Mouse (Mus musculus) CH12.LX (cell line): ENCODE results near the gene Gse1. TPM values are rescaled to one million over a fixed set of nuclear protein-coding genes. Genes with fewer than 3 reads are reported as not detected.

Source experiments
- DNase-seq: peaks from one replicate; pipeline ENCODE4 v3.0.0-alpha.2; 2013; ENCODE audit errors: extremely low read depth
- H3K27ac ChIP-seq: 2 replicates; pipeline ENCODE4 v1.5.1; 2012; ENCODE audit warnings: low read depth, mild to moderate bottlenecking, control low read depth, moderate library complexity; ENCODE audit not compliant: insufficient read depth
- H3K27me3 ChIP-seq: replicated peaks from 2 replicates; pipeline ENCODE3; 2012; ENCODE audit warnings: inconsistent platforms
- H3K36me3 ChIP-seq, 2 experiments: replicated peaks in 1 of 2; 2 replicates each; pipeline versions ENCODE3 to v1.6.1; 2012; ENCODE audit warnings: inconsistent platforms in 1 of 2, low read length in 1 of 2, mild to moderate bottlenecking in 1 of 2, mixed read lengths in 1 of 2, moderate library complexity in 1 of 2; ENCODE audit not compliant: control insufficient read depth in 1 of 2, insufficient read depth in 1 of 2
- H3K4me1 ChIP-seq, 2 experiments: 2 replicates each; pipeline ENCODE4 v1.6.1; 2012; ENCODE audit warnings: inconsistent platforms in 1 of 2, moderate library complexity in 1 of 2; ENCODE audit not compliant: insufficient read depth in 2 of 2, control insufficient read depth in 1 of 2
- H3K4me2 ChIP-seq: 2 replicates; pipeline ENCODE4 v1.6.1; 2012; ENCODE audit warnings: low read depth, mild to moderate bottlenecking, control low read depth; ENCODE audit not compliant: poor library complexity, insufficient read depth, severe bottlenecking
- H3K4me3 ChIP-seq, 3 experiments: fragments of 150-350 bp in 1 of 3; sonication (generic) in 1 of 3; replicated peaks in 1 of 3; 2 replicates each; pipeline versions ENCODE3 to v1.5.1; 2011 to 2012; ENCODE audit warnings: low read depth in 2 of 3, low read length in 2 of 3, mild to moderate bottlenecking in 2 of 3, moderate library complexity in 2 of 3, control low read depth in 1 of 3, improper control_type of control experiment in 1 of 3, inconsistent platforms in 1 of 3, mixed read lengths in 1 of 3; ENCODE audit not compliant: poor library complexity in 1 of 3
- H3K79me2 ChIP-seq: replicated peaks from 2 replicates; pipeline ENCODE4 v1.6.1; 2012; ENCODE audit warnings: mild to moderate bottlenecking, moderate library complexity; ENCODE audit not compliant: control insufficient read depth, poor library complexity, insufficient read depth, severe bottlenecking; ENCODE audit errors: extremely low read depth
- H3K9ac ChIP-seq: 2 replicates; pipeline ENCODE4 v1.6.1; 2012; ENCODE audit warnings: low read depth, mild to moderate bottlenecking, control low read depth, moderate library complexity; ENCODE audit not compliant: insufficient read depth
- H3K9me3 ChIP-seq: replicated peaks from 2 replicates; pipeline ENCODE3; 2012; ENCODE audit warnings: low read length, inconsistent platforms, mixed read lengths
- BHLHE40 ChIP-seq: IDR thresholded peaks from 2 replicates; pipeline ENCODE4 v1.6.1; 2011; ENCODE audit warnings: mild to moderate bottlenecking, low read depth, low read length, improper control_type of control experiment
- CHD1 ChIP-seq: IDR thresholded peaks from 2 replicates; pipeline ENCODE4 v1.6.1; 2012; ENCODE audit warnings: low read depth, low read length, improper control_type of control experiment, inconsistent platforms
- CHD2 ChIP-seq: IDR thresholded peaks from 2 replicates; pipeline ENCODE4 v1.6.1; 2011; ENCODE audit warnings: low read length, improper control_type of control experiment
- CTCF ChIP-seq, 2 experiments: IDR thresholded peaks in 1 of 2; conservative IDR thresholded peaks in 1 of 2; 2 replicates each; pipeline ENCODE4 v1.5.1; 2011 to 2012; ENCODE audit warnings: low read depth in 2 of 2, low read length in 2 of 2, improper control_type of control experiment in 1 of 2, inconsistent platforms in 1 of 2, mild to moderate bottlenecking in 1 of 2, moderate library complexity in 1 of 2
- E2F4 ChIP-seq: IDR thresholded peaks from 2 replicates; pipeline ENCODE4 v1.6.1; 2011; ENCODE audit warnings: low read depth, low read length, improper control_type of control experiment; ENCODE audit not compliant: insufficient replicate concordance
- ELF1 ChIP-seq: IDR thresholded peaks from 2 replicates; pipeline ENCODE4 v1.6.1; 2014; ENCODE audit warnings: low read depth, mild to moderate bottlenecking, inconsistent platforms, low read length, improper control_type of control experiment
- EP300 ChIP-seq: IDR thresholded peaks from 2 replicates; pipeline ENCODE4 v1.6.1; 2011; ENCODE audit warnings: low read length, improper control_type of control experiment
- ETS1 ChIP-seq: conservative IDR thresholded peaks from 2 replicates; pipeline ENCODE4 v1.6.1; 2012; ENCODE audit warnings: low read depth, mild to moderate bottlenecking, inconsistent platforms, low read length, improper control_type of control experiment, moderate library complexity
- GABPA ChIP-seq: IDR thresholded peaks from 2 replicates; pipeline ENCODE4 v1.6.1; 2012; ENCODE audit warnings: low read depth, low read length, improper control_type of control experiment, inconsistent platforms; ENCODE audit not compliant: insufficient replicate concordance
- HCFC1 ChIP-seq: IDR thresholded peaks from 2 replicates; pipeline ENCODE4 v1.6.1; 2012; ENCODE audit warnings: low read depth, mild to moderate bottlenecking, inconsistent platforms, low read length, improper control_type of control experiment
- IRF4 ChIP-seq: IDR thresholded peaks from 2 replicates; pipeline ENCODE4 v1.6.1; 2014; ENCODE audit warnings: low read depth, mild to moderate bottlenecking, inconsistent platforms, low read length, improper control_type of control experiment
- JUND ChIP-seq: conservative IDR thresholded peaks from 2 replicates; pipeline ENCODE4 v1.6.1; 2011; ENCODE audit warnings: low read depth, low read length, improper control_type of control experiment
- KAT2A ChIP-seq: IDR thresholded peaks from 2 replicates; pipeline ENCODE4 v1.6.1; 2012; ENCODE audit warnings: low read length, improper control_type of control experiment, inconsistent platforms; ENCODE audit not compliant: insufficient replicate concordance
- MAFK ChIP-seq: IDR thresholded peaks from 2 replicates; pipeline ENCODE4 v1.6.1; 2011; ENCODE audit warnings: low read length, improper control_type of control experiment; ENCODE audit not compliant: insufficient replicate concordance
- MAX ChIP-seq: IDR thresholded peaks from 2 replicates; pipeline ENCODE4 v1.6.1; 2011; ENCODE audit warnings: low read length, improper control_type of control experiment
- MEF2A ChIP-seq: IDR thresholded peaks from 2 replicates; pipeline ENCODE4 v1.6.1; 2014; ENCODE audit warnings: low read depth, mild to moderate bottlenecking, inconsistent platforms, low read length, improper control_type of control experiment, borderline replicate concordance
- MXI1 ChIP-seq: IDR thresholded peaks from 2 replicates; pipeline ENCODE4 v1.6.1; 2011; ENCODE audit warnings: mild to moderate bottlenecking, low read depth, low read length, improper control_type of control experiment
- MYC ChIP-seq: IDR thresholded peaks from 2 replicates; pipeline ENCODE4 v1.6.1; 2011; ENCODE audit warnings: low read depth, mild to moderate bottlenecking, improper control_type of control experiment, low read length
- NELFE ChIP-seq: IDR thresholded peaks from 2 replicates; pipeline ENCODE4 v1.6.1; 2011; ENCODE audit warnings: low read depth, low read length, improper control_type of control experiment
- NRF1 ChIP-seq: IDR thresholded peaks from 2 replicates; pipeline ENCODE4 v1.6.1; 2014; ENCODE audit warnings: low read depth, mild to moderate bottlenecking, inconsistent platforms, low read length, improper control_type of control experiment, moderate library complexity
- PAX5 ChIP-seq: IDR thresholded peaks from 2 replicates; pipeline ENCODE4 v1.6.1; 2012; ENCODE audit warnings: low read length, inconsistent platforms, mixed read lengths
- POLR2A ChIP-seq: IDR thresholded peaks from 2 replicates; pipeline ENCODE4 v1.6.1; 2011; ENCODE audit warnings: low read depth, mild to moderate bottlenecking, improper control_type of control experiment, low read length
- POLR2AphosphoS2 ChIP-seq: IDR thresholded peaks from 2 replicates; pipeline ENCODE4 v1.6.1; 2011; ENCODE audit warnings: low read depth, low read length, improper control_type of control experiment
- RAD21 ChIP-seq: IDR thresholded peaks from 2 replicates; pipeline ENCODE4 v1.6.1; 2011; ENCODE audit warnings: low read depth, mild to moderate bottlenecking, low read length, improper control_type of control experiment, moderate library complexity
- SIN3A ChIP-seq: IDR thresholded peaks from 2 replicates; pipeline ENCODE4 v1.6.1; 2012; ENCODE audit warnings: low read length, improper control_type of control experiment, inconsistent platforms
- TBP ChIP-seq: conservative IDR thresholded peaks from 2 replicates; pipeline ENCODE4 v1.6.1; 2011; ENCODE audit warnings: low read depth, low read length, improper control_type of control experiment
- TCF12 ChIP-seq: IDR thresholded peaks from 2 replicates; pipeline ENCODE4 v1.6.1; 2014; ENCODE audit warnings: low read depth, mild to moderate bottlenecking, inconsistent platforms, low read length, improper control_type of control experiment
- UBTF ChIP-seq: IDR thresholded peaks from 2 replicates; pipeline ENCODE4 v1.6.1; 2012; ENCODE audit warnings: low read depth, mild to moderate bottlenecking, inconsistent platforms, low read length, improper control_type of control experiment, moderate library complexity
- USF2 ChIP-seq: conservative IDR thresholded peaks from 2 replicates; pipeline ENCODE4 v1.6.1; 2011; ENCODE audit warnings: low read depth, low read length, improper control_type of control experiment
- ZC3H11A ChIP-seq: IDR thresholded peaks from 2 replicates; pipeline ENCODE4 v1.6.1; 2012; ENCODE audit warnings: low read depth, mild to moderate bottlenecking, inconsistent platforms, low read length, improper control_type of control experiment
- ZKSCAN1 ChIP-seq: IDR thresholded peaks from 2 replicates; pipeline ENCODE4 v1.6.1; 2012; ENCODE audit warnings: low read depth, inconsistent platforms, low read length, improper control_type of control experiment, borderline replicate concordance
- ZMIZ1 ChIP-seq: IDR thresholded peaks from 2 replicates; pipeline ENCODE4 v1.6.1; 2012; ENCODE audit warnings: low read depth, mild to moderate bottlenecking, inconsistent platforms, low read length, improper control_type of control experiment
- ZNF384 ChIP-seq: IDR thresholded peaks from 2 replicates; pipeline ENCODE4 v1.6.1; 2012; ENCODE audit warnings: low read depth, low read length, improper control_type of control experiment, inconsistent platforms
- dilution Hi-C: fragments of 300-500 bp; cut with MboI; formaldehyde crosslinking; loops from 2 replicates; pipeline ENCODE4 v1.14.3; 2020; ENCODE audit warnings: low sequenced_read_pairs; ENCODE audit not compliant: extremely low pct_unique_long_range_greater_than_20kb, extremely low pct_ligation_motif_present
- in situ Hi-C: fragments of 300-500 bp; cut with MboI; formaldehyde crosslinking; loops from 3 replicates; pipeline ENCODE4 v1.14.3; 2019; ENCODE audit warnings: low sequenced_read_pairs, low pct_ligation_motif_present, low pct_unique_long_range_greater_than_20kb, mixed read lengths
- polyA plus RNA-seq: library from polyadenylated mRNA; unstranded; fragments of >175 nt; gene quantifications from 2 replicates; pipeline ENCODE4 v1.2.1, GENCODE M21; 2012; ENCODE audit warnings: low read depth; ENCODE audit not compliant: insufficient read length
- total RNA-seq, 2 experiments: library from RNA; depleted of rRNA; stranded (reverse); fragments of 300-350 nt in 1 of 2; fragments of >200 nt in 1 of 2; gene quantifications; 2 replicates each; pipeline ENCODE4 v1.2.3; 2012 to 2014

Gse1 gene
- total and polyA plus RNA-seq, 3 experiments, result 1.3 to 9.8 (median 8.5) TPM

- Histone ChIP-seq H3K4me3 (no peak overlapping the region), H3K4me2 (no peak overlapping the region)
- in situ Hi-C loops, result no loop called here
- TF ChIP-seq PAX5, result no peak
- no peak for TF ChIP-seq JUND
- no peak for TF ChIP-seq MYC
- no peak for TF ChIP-seq ZNF384
- no peak for TF ChIP-seq NRF1
- TF ChIP-seq EP300, result no peak
- no peak for TF ChIP-seq KAT2A
- no peak for TF ChIP-seq MAX
- no peak for TF ChIP-seq MAFK
- no peak for TF ChIP-seq POLR2AphosphoS2
- TF ChIP-seq ZKSCAN1, result no peak
- no peak for TF ChIP-seq ZC3H11A
- TF ChIP-seq USF2, result no peak
- no peak for TF ChIP-seq MXI1
- TF ChIP-seq BHLHE40, result no peak
- TF ChIP-seq CHD2, result no peak
- TF ChIP-seq ETS1, result no peak
- TF ChIP-seq IRF4, result no peak
- TF ChIP-seq, all 38 proteins: peak for 0
- peaks cover 0 to 7% of the 10 kb centered on the region in 2 experiments for H3K36me3 ChIP-seq
- H3K27me3 ChIP-seq, result no peaks in the 10 kb centered on the region
- H3K9ac ChIP-seq, result no peak overlapping the region
- no peak for DNase-seq
- peaks cover 35 to 54% of the 10 kb centered on the region in 2 experiments for H3K4me1 ChIP-seq
- H3K79me2 ChIP-seq, result no peaks in the 10 kb centered on the region
- H3K27ac ChIP-seq, result no peak overlapping the region
- H3K9me3 ChIP-seq, result peaks cover 11% of the 10 kb centered on the region
- dilution Hi-C loops, result no loop called here
These were observed 2.7 kb downstream of the Gse1 start for GRCm38 (mm10) chr8:120230715-120231614.

- Histone ChIP-seq H3K9me3 (peaks cover 11% of the 10 kb centered on the region), H3K4me1 (peaks cover 27 to 45% of the 10 kb centered on the region in 2 experiments), H3K9ac (no peak overlapping the region), H3K27ac (no peak overlapping the region), H3K4me3 (no peak overlapping the region), H3K36me3 (peaks cover 0 to 10% of the 10 kb centered on the region in 2 experiments), H3K4me2 (no peak overlapping the region)
- dilution Hi-C loops, result no loop called here
- no peak for DNase-seq
- TF ChIP-seq SIN3A (no peak), RAD21 (no peak), POLR2A (no peak), ELF1 (no peak), KAT2A (no peak), GABPA (no peak), CHD1 (no peak), TBP (no peak), MYC (no peak), E2F4 (no peak), BHLHE40 (no peak), HCFC1 (no peak), NELFE (no peak), MEF2A (no peak), UBTF (no peak), ZC3H11A (no peak), ZMIZ1 (no peak), CTCF (conservative IDR thresholded peaks at IDR 0.05 in 1 of 2, IDR thresholded peaks at IDR 0.05 in 1 of 2; ENCODE audit: low read depth in 2 of 2, low read length in 2 of 2) (no peak), TCF12 (no peak)
- TF ChIP-seq, all 38 proteins: peak for 0
- in situ Hi-C loops, result no loop called here
- no peaks in the 10 kb centered on the region for H3K27me3 ChIP-seq
- no peaks in the 10 kb centered on the region for H3K79me2 ChIP-seq
These were observed 3.6 kb downstream of the Gse1 start for GRCm38 (mm10) chr8:120231870-120232269.
